Mouse (Mus musculus) heart, postnatal 25 days (tissue): ENCODE measurements around the gene Cmc2. TPM values are rescaled to one million over a fixed set of nuclear protein-coding genes. Genes with fewer than 3 reads are reported as not detected.

Source experiments
- DNase-seq: peaks from one replicate; pipeline ENCODE4 v3.0.0; 2022; ENCODE audit warnings: low spot score
- intact Hi-C: fragments of 180-260 bp; cut with DNase I; formaldehyde crosslinking; loops from one replicate; pipeline ENCODE4 v1.15.1; 2025
- total RNA-seq, 2 experiments: library from RNA; stranded (reverse); gene quantifications; 2 replicates each; pipeline ENCODE4 v1.2.3; 2021

Cmc2 gene
- total RNA-seq, 2 experiments from 2014 or later = 73.9 to 75.2 TPM

DNA sequence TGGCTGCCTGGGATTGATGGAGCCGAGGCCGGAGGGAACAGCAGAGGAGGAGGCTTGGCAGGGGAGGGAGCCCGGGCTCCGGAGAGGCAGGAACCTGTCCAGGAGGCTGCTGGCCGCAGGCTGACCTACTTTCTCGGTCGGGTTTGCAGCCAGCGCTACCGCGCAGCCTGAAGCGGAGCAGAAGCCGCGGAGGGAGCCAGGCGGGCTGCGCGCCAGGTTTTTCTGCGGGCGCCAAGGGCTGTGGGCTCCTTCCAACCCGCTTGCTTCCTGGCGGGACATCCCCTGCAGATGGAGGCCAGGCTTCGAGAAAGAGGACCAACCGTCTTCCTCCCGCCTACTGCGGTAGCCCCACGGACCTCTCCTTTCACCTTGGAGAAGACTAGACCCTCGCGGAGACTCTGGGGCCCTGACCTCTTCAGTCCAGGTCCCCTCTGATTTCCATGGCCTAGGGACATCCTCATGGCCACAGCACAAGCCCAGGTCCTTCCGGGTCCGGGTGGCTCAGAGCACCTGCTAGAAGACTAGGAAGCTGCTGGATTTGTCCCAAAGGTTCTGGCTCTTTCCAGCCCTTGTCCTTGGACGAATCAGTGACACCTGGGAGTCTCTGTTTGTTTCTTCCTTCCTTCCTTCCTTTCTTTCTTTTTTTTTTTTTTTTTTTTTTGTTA is 57.8 kb downstream of the Cmc2 start:
- peak; percentile 62 for DNase-seq
- intact Hi-C loops = no loop called here

DNA sequence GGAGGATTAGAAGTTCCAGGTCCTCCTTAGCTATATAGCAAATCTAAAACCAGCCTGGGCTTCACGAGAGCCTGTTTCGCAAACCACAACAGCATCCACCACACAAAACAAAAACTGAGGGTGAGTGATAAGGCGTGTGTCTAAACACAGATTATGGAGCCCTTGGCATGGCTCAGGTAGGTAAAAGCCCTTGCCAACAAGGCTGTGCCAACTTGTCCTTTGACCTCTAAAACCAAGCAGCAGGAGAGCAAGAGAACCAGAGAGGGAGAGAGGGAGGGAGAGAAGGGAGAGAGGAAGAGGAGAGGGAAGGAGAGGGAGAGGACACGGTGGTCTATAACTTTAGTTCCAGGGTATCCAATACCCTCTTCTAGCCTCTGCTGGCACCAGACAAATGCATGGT is 59.1 kb downstream of the Cmc2 start:
- DNase-seq = no peak
- intact Hi-C loops = no loop called here

DNA sequence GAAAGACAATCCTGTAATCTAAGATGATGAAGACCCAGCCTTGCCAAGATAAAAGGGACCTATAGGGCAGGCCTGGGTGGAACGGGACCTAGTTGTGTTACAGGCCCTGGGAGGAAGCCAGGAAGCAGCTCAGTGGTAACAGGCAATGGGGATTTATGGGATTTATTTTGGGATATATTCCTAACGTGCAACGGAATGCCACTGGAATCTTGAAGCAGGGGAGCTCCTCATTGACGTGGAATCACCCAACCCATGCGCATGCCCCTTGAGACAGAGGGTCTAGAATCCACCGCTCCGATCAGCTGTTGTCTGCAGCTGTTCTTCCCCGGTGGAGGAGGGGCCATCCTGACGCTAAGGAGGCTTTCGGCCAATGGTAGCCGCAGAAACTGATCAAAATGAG is 69.2 kb downstream of the Cmc2 start:
- intact Hi-C loops = no loop called here
- no peak for DNase-seq

DNA sequence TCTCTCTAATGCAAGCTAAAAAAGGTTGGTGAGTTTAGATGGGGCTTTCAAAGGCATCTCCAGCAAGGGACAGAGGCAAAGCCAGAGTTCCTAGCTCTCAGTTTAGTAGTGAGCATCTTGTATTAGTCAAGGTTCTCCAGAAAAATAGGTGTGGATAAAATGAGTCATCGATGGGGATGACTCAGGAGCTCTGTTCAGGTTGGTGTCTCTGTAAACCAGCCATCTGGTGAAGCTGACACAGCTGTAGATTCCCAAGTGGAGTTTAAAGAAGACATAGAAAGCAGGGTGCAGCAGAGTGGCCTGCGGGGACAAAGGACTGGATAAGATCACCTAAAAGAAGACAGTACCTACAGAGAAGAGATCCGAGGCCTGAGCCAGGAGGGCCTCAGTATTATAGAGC is 73.2 kb downstream of the Cmc2 start:
- intact Hi-C loops = no loop called here
- no peak for DNase-seq

DNA sequence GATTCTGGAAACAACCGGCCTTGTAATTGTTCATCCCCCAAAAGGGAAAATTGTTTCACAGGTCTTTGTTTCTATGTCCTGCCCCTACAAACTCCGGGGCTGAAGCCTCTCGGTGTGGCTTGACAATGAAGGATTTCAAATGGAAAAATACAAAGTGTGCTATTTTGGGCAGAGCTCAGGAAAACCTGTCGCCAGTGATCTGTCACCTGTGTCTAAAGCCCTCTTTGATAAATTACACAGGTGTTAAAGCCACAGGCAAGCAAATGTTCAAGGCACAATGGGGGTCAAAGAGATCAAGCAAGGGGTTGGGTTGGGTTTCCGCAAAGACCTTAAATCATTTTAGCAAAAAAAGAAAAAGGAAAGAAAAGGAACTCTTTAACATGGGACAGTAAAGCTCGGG is 78.6 kb downstream of the Cmc2 start:
- intact Hi-C loops = no loop called here
- no peak for DNase-seq

Other genes with a start within 250 kb of the Cmc2 start
- 1 to 10 TPM; 4.1 to 4.6 TPM for gene Cdyl2, start 188.5 kb downstream of the Cmc2 start, total RNA-seq
- under 1 TPM; 0.88 to 0.92 TPM for gene Cenpn, start 275 bp upstream of the Cmc2 start, total RNA-seq
- gene Atmin, start 21.9 kb upstream of the Cmc2 start, total RNA-seq = 10 to 100 TPM; 13.4 to 14.3 TPM
- gene 1700030J22Rik, start 57.5 kb upstream of the Cmc2 start, total RNA-seq = under 1 TPM; 0.31 to 0.45 TPM
- 10 to 100 TPM; 47.1 to 50.5 TPM for gene Gcsh, start 72.1 kb upstream of the Cmc2 start, total RNA-seq
- gene Pkd1l2, start 161.0 kb upstream of the Cmc2 start, total RNA-seq = not detected
- gene Bco1, start 174.4 kb upstream of the Cmc2 start, total RNA-seq = not detected
- 1 to 10 TPM; 4.2 to 5.3 TPM for gene Gan, start 236.7 kb upstream of the Cmc2 start, total RNA-seq